Mouse (Mus musculus) c-Kit-positive CD71-negative TER-119-negative erythroid progenitor cells, embryonic 14.5 days (primary cell): ENCODE measurements around the gene Pou2af1.

Experiments used
- DNase-seq: peaks from one replicate; pipeline ENCODE4 v3.0.0-alpha.2; 2013; ENCODE audit warnings: low read depth

Pou2af1 gene

DNA sequence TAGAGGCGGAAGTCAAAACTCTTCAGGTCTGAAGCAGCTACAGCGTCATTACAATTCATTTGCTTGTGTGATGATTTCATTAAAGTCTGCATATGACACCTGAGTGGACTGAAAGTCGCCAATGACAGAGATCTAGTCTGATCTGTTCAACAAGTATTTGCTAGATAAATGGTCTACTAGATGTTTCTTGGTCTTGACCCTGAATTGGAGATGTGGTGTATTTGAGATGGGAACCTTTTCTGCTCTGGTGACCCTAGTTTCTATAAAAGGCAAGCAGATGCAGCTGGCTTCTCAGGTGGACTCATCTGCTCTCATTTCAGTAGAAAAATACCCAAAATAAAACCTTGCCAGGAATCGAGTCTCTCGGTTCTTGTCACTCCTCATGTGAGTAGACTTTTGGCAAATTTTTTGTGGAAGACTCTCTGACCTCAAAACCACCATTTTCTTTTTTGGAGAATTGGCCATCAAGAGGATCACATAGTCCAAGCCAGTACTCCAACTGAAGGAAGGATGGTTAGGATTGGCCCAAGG is 12.2 kb downstream of the Pou2af1 start:
- no peak for DNase-seq

DNA sequence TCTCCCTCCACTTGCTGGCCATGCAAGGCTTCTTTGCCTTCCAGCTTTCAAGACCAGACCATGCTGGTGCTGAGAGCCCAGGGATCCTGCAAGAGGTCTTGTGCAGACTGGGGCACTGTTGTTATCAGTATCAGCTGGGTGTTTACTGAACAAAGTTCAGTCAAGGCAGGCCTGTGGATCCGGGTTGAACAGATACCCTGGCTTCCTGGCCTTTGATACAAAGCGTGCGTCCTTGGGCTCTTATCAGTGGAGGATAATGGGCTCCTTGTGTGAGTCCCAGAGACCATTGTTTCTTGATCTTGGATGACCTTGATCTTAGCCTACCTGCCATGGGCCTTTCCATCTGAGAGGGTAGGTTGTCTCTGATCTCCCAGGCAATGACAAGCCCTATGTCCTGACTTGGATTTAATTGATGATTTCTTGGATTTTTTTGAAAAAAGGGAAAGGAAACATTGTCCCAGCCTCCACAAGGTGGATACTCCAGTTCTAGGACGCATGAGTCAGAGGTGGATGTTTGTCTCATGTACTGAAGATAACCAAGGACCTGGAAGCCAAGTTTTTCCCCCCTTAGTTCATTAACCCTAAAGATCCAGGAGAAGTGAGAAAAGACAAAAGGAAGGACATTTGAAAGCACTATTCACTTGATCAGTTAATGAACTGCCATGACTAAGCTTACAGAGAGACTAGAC is 17.3 kb downstream of the Pou2af1 start:
- DNase-seq: no peak

DNA sequence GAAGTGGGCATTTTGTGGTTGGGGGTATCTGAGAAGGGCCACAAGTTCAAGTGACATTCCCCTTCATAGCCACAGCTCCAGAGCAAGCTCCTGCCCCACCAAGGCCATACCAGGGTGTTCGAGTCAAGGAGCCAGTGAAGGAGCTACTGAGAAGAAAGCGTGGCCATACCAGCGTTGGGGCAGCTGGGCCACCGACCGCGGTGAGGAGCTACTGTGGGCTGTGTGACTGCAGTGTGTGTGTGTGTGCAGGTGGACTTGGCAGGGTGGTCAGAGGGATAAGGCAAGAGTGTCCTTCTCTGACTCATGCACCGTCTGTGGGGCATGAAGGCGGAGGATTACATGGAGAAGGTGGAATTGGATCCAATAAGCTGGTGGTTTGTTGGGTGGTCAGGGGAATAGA is 18.7 kb downstream of the Pou2af1 start:
- DNase-seq: no peak

- DNase-seq: peak; percentile 14
Measured at GRCm38 (mm10) chr9:51238741-51239385, 25.4 kb downstream of the Pou2af1 start.

DNA sequence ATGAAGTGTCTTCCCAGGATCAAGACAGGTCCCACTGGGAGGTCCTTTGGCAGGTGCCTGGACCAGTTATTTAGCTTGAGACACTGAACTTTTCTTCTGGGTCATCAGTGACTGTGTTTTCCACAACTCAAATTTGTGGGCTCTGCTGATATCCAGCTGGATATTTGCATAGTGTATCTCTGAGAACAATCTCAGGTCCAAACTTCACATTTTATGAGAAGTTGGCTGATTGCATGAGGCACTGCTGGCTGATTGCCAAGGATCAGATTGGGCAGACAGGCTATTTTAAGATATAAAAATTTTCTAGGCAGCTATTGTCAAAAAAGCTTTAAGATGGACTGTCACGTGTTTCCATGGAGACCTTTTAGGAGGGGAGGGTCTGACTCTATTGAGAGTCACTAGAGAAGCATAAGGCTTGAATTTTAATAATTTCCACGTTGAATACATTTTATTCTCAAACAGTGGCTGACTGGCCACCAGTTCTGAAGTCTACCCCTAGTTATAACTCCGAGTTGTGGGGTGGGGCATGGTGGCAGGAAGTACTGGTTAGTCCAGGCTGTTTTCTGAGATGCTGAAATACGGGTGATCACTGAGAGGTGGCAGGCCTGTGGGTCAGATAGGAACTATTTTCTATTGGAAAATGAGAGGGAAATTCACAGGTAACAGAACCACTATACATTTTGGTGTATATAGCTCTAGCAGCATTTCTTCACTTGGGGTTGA is 43.4 kb downstream of the Pou2af1 start:
- no peak for DNase-seq

DNA sequence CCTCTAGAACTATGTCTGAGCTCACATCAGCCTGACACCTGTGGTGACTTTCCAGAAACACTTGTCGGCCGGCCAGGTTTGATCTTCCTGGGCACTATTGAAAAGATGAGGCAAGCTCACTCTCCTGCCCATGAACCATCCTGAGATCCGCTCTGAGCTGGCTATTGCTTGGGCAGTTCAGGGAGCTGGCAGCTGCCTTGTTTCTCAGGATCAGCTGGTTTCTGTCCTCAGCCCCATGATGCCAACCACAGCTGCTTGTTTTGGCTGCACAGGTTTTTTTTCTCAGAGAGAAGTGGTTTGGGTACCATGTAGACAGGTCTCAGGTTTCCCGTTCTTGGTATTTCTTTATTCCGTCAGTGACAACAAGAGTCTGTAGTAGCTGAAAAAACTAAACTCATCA is 44.9 kb downstream of the Pou2af1 start:
- DNase-seq: no peak

DNA sequence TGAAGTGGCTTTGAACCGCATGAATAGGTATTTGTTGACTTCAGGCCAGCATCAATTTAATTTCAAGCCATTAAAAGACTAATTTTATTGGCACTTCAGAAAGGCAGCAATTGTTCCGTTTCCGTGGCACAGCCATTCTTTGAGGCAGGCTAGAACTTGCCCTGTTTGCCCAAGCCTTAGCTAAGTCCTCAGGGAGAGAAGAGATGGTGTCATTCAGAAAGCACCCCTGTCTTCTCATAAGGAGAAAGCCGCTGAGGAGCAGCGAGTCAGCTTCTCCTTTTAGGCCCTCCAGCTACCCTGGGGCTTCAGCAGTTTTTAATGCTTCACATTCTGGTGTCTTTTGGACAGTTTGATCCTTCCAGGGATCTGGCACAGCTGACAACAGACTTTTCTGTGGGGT is 55.3 kb downstream of the Pou2af1 start:
- DNase-seq: no peak

DNA sequence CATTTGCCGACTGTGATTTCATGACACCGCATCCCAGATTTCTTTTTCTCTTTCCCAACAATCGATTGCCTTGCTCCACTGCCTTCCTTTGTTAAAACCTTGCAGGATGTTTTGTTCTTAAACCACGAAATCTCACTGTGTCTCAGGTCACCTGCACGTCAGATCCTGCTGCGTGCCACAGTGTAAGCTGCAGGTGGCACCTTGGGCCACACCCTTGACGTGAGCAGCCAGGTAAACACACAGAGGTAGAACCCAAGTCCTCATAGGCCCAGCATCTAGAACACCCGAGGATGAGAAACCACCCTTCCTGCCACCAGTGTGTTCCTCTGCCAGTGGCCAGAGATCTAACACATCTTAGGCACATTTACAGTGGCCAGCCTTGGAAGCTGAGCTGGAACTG is 57.6 kb downstream of the Pou2af1 start:
- no peak for DNase-seq

- DNase-seq: no peak
Measured at GRCm38 (mm10) chr9:51272102-51272501, 58.6 kb downstream of the Pou2af1 start.

GRCm38 (mm10) chr9:51273581-51274154 is 60.2 kb downstream of the Pou2af1 start:
- DNase-seq: peak; percentile 33

DNA sequence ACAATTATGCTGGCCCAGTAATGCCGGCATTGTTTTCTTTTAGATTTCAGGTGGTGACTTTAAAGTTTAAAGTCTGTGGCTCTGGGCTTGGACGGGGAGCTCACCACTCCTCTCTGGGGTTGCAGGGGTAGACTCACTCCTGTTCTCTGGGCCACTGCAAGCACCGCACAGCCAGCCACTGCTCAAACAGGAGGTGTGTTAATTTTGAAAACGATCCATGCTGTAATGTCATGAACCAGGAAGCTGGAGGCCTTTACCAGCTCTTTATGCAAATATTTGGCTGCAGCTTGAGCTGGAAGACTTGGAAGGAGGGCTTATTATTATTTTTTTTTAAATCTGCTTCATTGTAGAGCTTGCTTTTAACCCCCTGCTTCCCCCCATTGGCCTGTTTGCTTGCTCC is 61.2 kb downstream of the Pou2af1 start:
- DNase-seq: no peak

DNA sequence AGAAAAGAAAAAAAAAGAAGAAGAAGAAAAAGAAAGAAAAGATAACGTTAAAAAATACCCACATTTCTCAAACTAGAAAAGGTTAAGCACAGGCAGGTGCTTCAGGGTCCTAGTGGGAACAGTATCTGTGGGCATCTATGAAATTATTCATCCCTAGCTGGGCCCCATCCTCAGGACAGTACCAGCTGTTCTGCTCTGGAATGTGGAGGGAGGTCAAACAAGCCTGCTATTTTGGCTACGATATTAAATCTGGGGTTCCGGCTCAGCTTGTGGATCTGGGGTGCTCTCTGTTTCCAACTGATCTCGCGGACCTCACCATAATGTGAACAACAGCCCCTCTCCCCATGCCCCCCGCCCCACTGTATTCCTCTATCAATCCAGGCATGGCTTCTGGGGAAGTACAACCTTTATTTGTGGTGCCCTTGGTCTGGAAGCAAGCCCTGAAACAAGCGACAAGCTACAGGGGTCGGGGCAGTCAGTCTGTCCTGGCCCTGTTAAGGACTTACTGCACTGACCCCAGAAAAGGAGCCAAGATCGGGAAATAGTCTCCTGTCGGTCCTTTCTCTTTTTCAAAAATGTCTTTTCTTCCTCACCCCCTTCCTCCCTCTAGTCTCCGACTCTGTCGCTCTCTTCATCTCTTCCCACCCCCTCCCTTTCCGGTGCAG is 64.5 kb downstream of the Pou2af1 start:
- DNase-seq: no peak

- peak; percentile 30 for DNase-seq
Measured at GRCm38 (mm10) chr9:51278500-51279381, 65.2 kb downstream of the Pou2af1 start, which contains the start of gene Colca2. Colca2 (minus strand) TSS chr9:51278569.

DNA sequence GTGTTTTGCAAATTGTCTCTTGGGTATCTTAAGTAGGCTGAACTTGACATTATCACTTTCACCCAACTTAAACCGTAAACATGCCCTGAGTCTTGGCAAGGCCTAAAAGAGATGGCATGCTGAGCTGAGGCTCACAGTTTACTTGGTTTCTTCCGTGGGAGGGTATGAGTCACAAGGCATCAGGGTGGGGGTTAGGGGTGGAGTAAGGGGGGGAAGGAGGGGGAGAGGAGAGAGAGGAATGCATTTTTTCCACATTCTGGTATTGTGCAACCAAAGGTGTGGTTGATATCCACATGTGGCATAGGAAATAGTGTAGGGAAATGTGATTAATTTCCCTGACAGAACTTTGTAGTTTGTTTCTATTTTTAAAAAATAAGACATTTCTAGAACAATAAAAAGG is 72.6 kb downstream of the Pou2af1 start:
- DNase-seq: no peak
